Comparison of ENCODE assay signal across 8 mouse cellular contexts in the genomic region with DNA sequence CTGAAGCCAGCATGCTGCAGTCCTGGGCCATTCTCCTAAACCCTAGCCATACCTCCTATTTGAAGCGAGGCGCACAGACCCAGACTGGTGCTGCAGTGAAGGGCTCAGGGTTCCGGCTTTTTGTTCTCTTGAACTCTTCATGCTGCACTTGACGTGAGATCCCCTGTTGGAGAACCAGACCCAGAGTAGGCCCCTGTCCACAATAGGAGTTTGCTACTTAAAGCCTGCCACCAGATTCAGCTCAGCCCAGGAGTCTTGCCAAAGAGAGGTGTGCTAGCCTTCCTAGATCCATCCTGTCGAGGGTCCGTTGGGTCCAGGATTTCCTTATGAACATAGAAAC. TPM values are rescaled to one million over a fixed set of nuclear protein-coding genes. Genes with fewer than 3 reads are reported as not detected.
DNase-seq lines count a peak whose midpoint lies in the region; ATAC-seq and TF ChIP-seq lines count a peak whose summit lies in the region.

No protein-coding gene starts in this region.

- no peaks in the 10 kb centered on the region for H3K9me3 ChIP-seq in lung, postnatal 0 days (ENCODE audit: low read length)
- H3K9me3 ChIP-seq in forebrain, embryonic 12.5 days, result no peaks in the 10 kb centered on the region
- no peaks in the 10 kb centered on the region for H3K9me3 ChIP-seq in limb, embryonic 14.5 days (ENCODE audit: control insufficient read depth, low read length)

- no peak for TF ChIP-seq CTCF in lung, postnatal 0 days (IDR thresholded peaks at IDR 0.05)
- TF ChIP-seq CTCF in small intestine, adult 2 months (IDR thresholded peaks at IDR 0.05; ENCODE audit: extremely low read depth, insufficient read length, insufficient replicate concordance, low read depth, low read length), result no peak

- ATAC-seq in lung, postnatal 0 days, result no peak
- ATAC-seq in forebrain, embryonic 12.5 days (ENCODE audit: low FRiP score), result no peak
- ATAC-seq in limb, embryonic 14.5 days (ENCODE audit: low FRiP score, low read depth), result no peak
- ATAC-seq in inflammation-experienced regulatory T-cells, adult 6 months, result no peak
- ATAC-seq in CD4-positive, CD25-positive, alpha-beta regulatory T cell, adult 4 months, result no peak

- H3K4me3 ChIP-seq in lung, postnatal 0 days (ENCODE audit: low read depth, low read length), result peak overlapping the region; percentile 93
- peak overlapping the region; percentile 97 for H3K4me3 ChIP-seq in forebrain, embryonic 12.5 days (replicated peaks)
- peak overlapping the region; percentile 96 for H3K4me3 ChIP-seq in limb, embryonic 14.5 days (replicated peaks; ENCODE audit: low read length)
- H3K4me3 ChIP-seq in small intestine, adult 2 months (ENCODE audit: low read depth, low read length), result peak overlapping the region; percentile 70

- peak overlapping the region; percentile 81 for H3K9ac ChIP-seq in lung, postnatal 0 days (replicated peaks; ENCODE audit: low read depth)
- peak overlapping the region; percentile 98 for H3K9ac ChIP-seq in forebrain, embryonic 12.5 days
- H3K9ac ChIP-seq in limb, embryonic 14.5 days (ENCODE audit: low read depth, low read length, severe bottlenecking), result peak overlapping the region; percentile 85

- H3K36me3 ChIP-seq in lung, postnatal 0 days (ENCODE audit: insufficient read depth, low read length), result peaks cover 19% of the 10 kb centered on the region; the same call in 1 of the 2 replicates
- H3K36me3 ChIP-seq in forebrain, embryonic 12.5 days (replicated peaks), result peaks cover 31% of the 10 kb centered on the region
- H3K36me3 ChIP-seq in limb, embryonic 14.5 days (ENCODE audit: control insufficient read depth, insufficient read depth, low read length), result peaks cover 35% of the 10 kb centered on the region
- H3K36me3 ChIP-seq in small intestine, adult 2 months (ENCODE audit: control insufficient read depth, insufficient read depth, low read length), result peaks cover 18% of the 10 kb centered on the region

- TF ChIP-seq EP300 in lung, postnatal 0 days (IDR thresholded peaks at IDR 0.05), result no peak

- TF ChIP-seq POLR2A in limb, embryonic 14.5 days (IDR thresholded peaks at IDR 0.05; ENCODE audit: borderline replicate concordance, extremely low read depth, insufficient read depth, insufficient read length), result no peak
- no peak for TF ChIP-seq POLR2A in small intestine, adult 2 months (IDR thresholded peaks at IDR 0.05; ENCODE audit: low read depth, low read length)

- H3K27ac ChIP-seq in lung, postnatal 0 days (ENCODE audit: low read length), result peak overlapping the region; percentile 91; the same call in 1 of the 2 replicates
- H3K27ac ChIP-seq in forebrain, embryonic 12.5 days, result peak overlapping the region; percentile 96
- peak overlapping the region; percentile 88 for H3K27ac ChIP-seq in limb, embryonic 14.5 days (replicated peaks; ENCODE audit: low read depth, low read length)
- H3K27ac ChIP-seq in small intestine, adult 2 months (ENCODE audit: insufficient read depth, low read depth, low read length), result no peak overlapping the region

- peaks cover 3% of the 10 kb centered on the region; the same call in 1 of the 2 replicates for H3K27me3 ChIP-seq in lung, postnatal 0 days (replicated peaks; ENCODE audit: insufficient read depth, low read length)
- peaks cover 30% of the 10 kb centered on the region for H3K27me3 ChIP-seq in forebrain, embryonic 12.5 days
- H3K27me3 ChIP-seq in limb, embryonic 14.5 days (ENCODE audit: control insufficient read depth, insufficient read depth, low read length), result no peaks in the 10 kb centered on the region
- peaks cover 7% of the 10 kb centered on the region; the same call in 1 of the 2 replicates for H3K27me3 ChIP-seq in small intestine, adult 2 months (ENCODE audit: control insufficient read depth, insufficient read depth, low read length)

- H3K4me1 ChIP-seq in lung, postnatal 0 days (ENCODE audit: insufficient read depth, low read depth, low read length), result peaks cover 24% of the 10 kb centered on the region; the same call in 1 of the 2 replicates
- H3K4me1 ChIP-seq in forebrain, embryonic 12.5 days, result peaks cover 36% of the 10 kb centered on the region
- H3K4me1 ChIP-seq in limb, embryonic 14.5 days (ENCODE audit: control insufficient read depth, insufficient read depth, low read length), result peaks cover 30% of the 10 kb centered on the region
- peaks cover 7% of the 10 kb centered on the region for H3K4me1 ChIP-seq in small intestine, adult 2 months (ENCODE audit: control insufficient read depth, insufficient read depth, insufficient read length, low read length)

- peak overlapping the region; percentile 99 for H3K4me2 ChIP-seq in lung, postnatal 0 days (replicated peaks; ENCODE audit: low read depth, low read length)
- H3K4me2 ChIP-seq in forebrain, embryonic 12.5 days, result peak overlapping the region; percentile 91
- peak overlapping the region; percentile 86 for H3K4me2 ChIP-seq in limb, embryonic 14.5 days (replicated peaks; ENCODE audit: low read depth, low read length, severe bottlenecking)

- WGBS in lung, postnatal 0 days, result 9% methylated on average over 6 of the region's 6 CpGs
- WGBS in forebrain, embryonic 12.5 days, result 7% methylated on average over 6 of the region's 6 CpGs
- 10% methylated on average over 6 of the region's 6 CpGs for WGBS in limb, embryonic 14.5 days
- WGBS in small intestine, adult 2 months, result 59% methylated on average over 6 of the region's 6 CpGs

- DNase-seq in lung, postnatal 0 days (ENCODE audit: low spot score), result no peak
- DNase-seq in lung, postnatal 4 days, result no peak
- no peak for DNase-seq in limb, embryonic 14.5 days (ENCODE audit: low spot score)
- DNase-seq in adrenal gland, adult 18-20 months (ENCODE audit: low spot score in 2 of 2), result no peak

RNA-seq across cellular contexts. Expression of a gene that starts 1.0 kb away (rescaled TPM):
- polyA plus RNA-seq in lung, postnatal 0 days (2015; fragmentation: Nextera tagmentation; extraction: Ambion mirVana), result 6.5 and 7.0 TPM in 2 replicates
- 15.4 and 15.7 TPM in 2 replicates for polyA plus RNA-seq in forebrain, embryonic 12.5 days (2016; fragmentation: Nextera tagmentation; extraction: Ambion mirVana)
- 69.1 and 75.6 TPM in 2 replicates for polyA plus RNA-seq in limb, embryonic 14.5 days (2012; rRNA removed)
- 7.7 and 7.8 TPM in 2 replicates for polyA plus RNA-seq in limb, embryonic 14.5 days (2014; fragmentation: Nextera tagmentation; extraction: Ambion mirVana)
- polyA plus RNA-seq in small intestine, adult 2 months (2012; rRNA removed), result 10.7 and 23.7 TPM in 2 replicates
- 1 to 10 TPM; 2.4 to 3.9 (median 2.5) TPM for polyA plus RNA-seq in inflammation-experienced regulatory T-cells, adult 6 months (2017; shearing (Covaris generic))
- polyA plus RNA-seq in CD4-positive, CD25-positive, alpha-beta regulatory T cell, adult 4 months (2017; shearing (Covaris generic)), result 1 to 10 TPM; 2.0 to 2.9 TPM
- total RNA-seq in adrenal gland, adult 18-20 months (2021), result 10 to 100 TPM; 35.9 to 44.5 TPM

RNA-seq across cellular contexts. Expression of a gene that starts 16.4 kb away (rescaled TPM):
- polyA plus RNA-seq in lung, postnatal 0 days (2015; fragmentation: Nextera tagmentation; extraction: Ambion mirVana), result 334 and 385 TPM in 2 replicates
- 666 and 694 TPM in 2 replicates for polyA plus RNA-seq in forebrain, embryonic 12.5 days (2016; fragmentation: Nextera tagmentation; extraction: Ambion mirVana)
- polyA plus RNA-seq in limb, embryonic 14.5 days (2012; rRNA removed), result 259 and 298 TPM in 2 replicates
- 501 and 620 TPM in 2 replicates for polyA plus RNA-seq in limb, embryonic 14.5 days (2014; fragmentation: Nextera tagmentation; extraction: Ambion mirVana)
- polyA plus RNA-seq in small intestine, adult 2 months (2012; rRNA removed), result 102 and 152 TPM in 2 replicates
- polyA plus RNA-seq in inflammation-experienced regulatory T-cells, adult 6 months (2017; shearing (Covaris generic)), result 100 to 1,000 TPM; 448 to 507 (median 458) TPM
- polyA plus RNA-seq in CD4-positive, CD25-positive, alpha-beta regulatory T cell, adult 4 months (2017; shearing (Covaris generic)), result 100 to 1,000 TPM; 416 to 450 TPM
- 100 to 1,000 TPM; 207 to 235 TPM for total RNA-seq in adrenal gland, adult 18-20 months (2021)

RNA-seq across cellular contexts. Expression of a gene that starts 16.5 kb away (rescaled TPM):
- 2.0 and 2.4 TPM in 2 replicates for polyA plus RNA-seq in lung, postnatal 0 days (2015; fragmentation: Nextera tagmentation; extraction: Ambion mirVana)
- polyA plus RNA-seq in forebrain, embryonic 12.5 days (2016; fragmentation: Nextera tagmentation; extraction: Ambion mirVana), result 25.0 and 29.4 TPM in 2 replicates
- polyA plus RNA-seq in limb, embryonic 14.5 days (2012; rRNA removed), result 9.1 and 11.4 TPM in 2 replicates
- polyA plus RNA-seq in limb, embryonic 14.5 days (2014; fragmentation: Nextera tagmentation; extraction: Ambion mirVana), result 3.5 and 4.9 TPM in 2 replicates
- polyA plus RNA-seq in small intestine, adult 2 months (2012; rRNA removed), result 4.0 and 7.7 TPM in 2 replicates
- 1 to 10 TPM; 1.4 to 2.4 (median 2.3) TPM for polyA plus RNA-seq in inflammation-experienced regulatory T-cells, adult 6 months (2017; shearing (Covaris generic))
- polyA plus RNA-seq in CD4-positive, CD25-positive, alpha-beta regulatory T cell, adult 4 months (2017; shearing (Covaris generic)), result 1 to 10 TPM; 1.8 to 2.2 TPM
- total RNA-seq in adrenal gland, adult 18-20 months (2021), result 10 to 100 TPM in 1 of 2 experiments, 1 to 10 TPM in 1; 4.9 to 13.5 TPM

RNA-seq across cellular contexts. Expression of a gene that starts 44.6 kb away (rescaled TPM):
- polyA plus RNA-seq in lung, postnatal 0 days (2015; fragmentation: Nextera tagmentation; extraction: Ambion mirVana), result 18.7 and 18.9 TPM in 2 replicates
- polyA plus RNA-seq in forebrain, embryonic 12.5 days (2016; fragmentation: Nextera tagmentation; extraction: Ambion mirVana), result 31.5 and 31.6 TPM in 2 replicates
- 28.5 and 29.8 TPM in 2 replicates for polyA plus RNA-seq in limb, embryonic 14.5 days (2012; rRNA removed)
- polyA plus RNA-seq in limb, embryonic 14.5 days (2014; fragmentation: Nextera tagmentation; extraction: Ambion mirVana), result 22.1 and 24.3 TPM in 2 replicates
- 6.3 and 10.2 TPM in 2 replicates for polyA plus RNA-seq in small intestine, adult 2 months (2012; rRNA removed)
- 10 to 100 TPM; 28.5 to 51.3 (median 40.1) TPM for polyA plus RNA-seq in inflammation-experienced regulatory T-cells, adult 6 months (2017; shearing (Covaris generic))
- 10 to 100 TPM; 42.6 to 52.6 TPM for polyA plus RNA-seq in CD4-positive, CD25-positive, alpha-beta regulatory T cell, adult 4 months (2017; shearing (Covaris generic))
- 10 to 100 TPM; 14.6 to 15.3 TPM for total RNA-seq in adrenal gland, adult 18-20 months (2021)

RNA-seq across cellular contexts. Expression of a gene that starts 49.4 kb away (rescaled TPM):
- 2.8 and 3.5 TPM in 2 replicates for polyA plus RNA-seq in lung, postnatal 0 days (2015; fragmentation: Nextera tagmentation; extraction: Ambion mirVana)
- 5.2 and 5.8 TPM in 2 replicates for polyA plus RNA-seq in forebrain, embryonic 12.5 days (2016; fragmentation: Nextera tagmentation; extraction: Ambion mirVana)
- polyA plus RNA-seq in limb, embryonic 14.5 days (2012; rRNA removed), result 15.2 and 17.6 TPM in 2 replicates
- 3.9 and 4.4 TPM in 2 replicates for polyA plus RNA-seq in limb, embryonic 14.5 days (2014; fragmentation: Nextera tagmentation; extraction: Ambion mirVana)
- polyA plus RNA-seq in small intestine, adult 2 months (2012; rRNA removed), result 8.2 and 14.4 TPM in 2 replicates
- 1 to 10 TPM; 4.3 to 7.2 (median 5.0) TPM for polyA plus RNA-seq in inflammation-experienced regulatory T-cells, adult 6 months (2017; shearing (Covaris generic))
- polyA plus RNA-seq in CD4-positive, CD25-positive, alpha-beta regulatory T cell, adult 4 months (2017; shearing (Covaris generic)), result 1 to 10 TPM; 3.5 to 6.7 TPM
- 10 to 100 TPM; 17.2 to 19.9 TPM for total RNA-seq in adrenal gland, adult 18-20 months (2021)
